Mouse (Mus musculus): ENCODE results near the gene Pspn.

DNA sequence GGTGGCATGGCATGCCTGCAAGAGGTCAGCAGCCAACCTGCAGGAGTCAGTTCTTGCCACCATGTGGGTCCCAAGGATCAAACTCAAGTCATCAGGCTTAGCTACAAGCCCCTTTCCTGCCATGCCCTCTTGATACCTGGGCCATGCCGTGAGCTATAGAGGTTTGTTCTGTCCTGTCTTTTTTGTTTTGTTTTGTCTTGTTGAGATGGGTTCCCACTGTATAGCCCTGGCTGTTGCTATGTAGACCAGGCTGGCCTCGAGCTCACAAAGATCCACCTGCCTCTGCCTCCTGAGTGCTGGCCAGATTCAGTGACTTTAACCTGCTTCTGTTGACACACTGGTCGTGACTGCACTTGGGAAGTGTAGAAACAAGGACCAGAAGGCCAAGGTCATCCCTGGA lies 24.4 kb downstream of the Pspn start:
- TF ChIP-seq CTCF (IDR thresholded peaks at IDR 0.05; ENCODE audit: borderline replicate concordance, extremely low read depth, insufficient read depth, insufficient read length) (no peak), POLR2A (IDR thresholded peaks at IDR 0.05; ENCODE audit: borderline replicate concordance, extremely low read depth, insufficient read depth, insufficient read length, poor library complexity, severe bottlenecking) (no peak)

Measured in brain, embryonic 14.5 days (tissue).